Mouse (Mus musculus) frontal cortex, postnatal 14 days (tissue): ENCODE data around the gene Cachd1.

ENCODE experiments used
- DNase-seq, 2 experiments: peaks; one replicate each; pipeline ENCODE4 v3.0.0; 2022; ENCODE audit warnings: low spot score in 2 of 2

Gene Cachd1

DNA sequence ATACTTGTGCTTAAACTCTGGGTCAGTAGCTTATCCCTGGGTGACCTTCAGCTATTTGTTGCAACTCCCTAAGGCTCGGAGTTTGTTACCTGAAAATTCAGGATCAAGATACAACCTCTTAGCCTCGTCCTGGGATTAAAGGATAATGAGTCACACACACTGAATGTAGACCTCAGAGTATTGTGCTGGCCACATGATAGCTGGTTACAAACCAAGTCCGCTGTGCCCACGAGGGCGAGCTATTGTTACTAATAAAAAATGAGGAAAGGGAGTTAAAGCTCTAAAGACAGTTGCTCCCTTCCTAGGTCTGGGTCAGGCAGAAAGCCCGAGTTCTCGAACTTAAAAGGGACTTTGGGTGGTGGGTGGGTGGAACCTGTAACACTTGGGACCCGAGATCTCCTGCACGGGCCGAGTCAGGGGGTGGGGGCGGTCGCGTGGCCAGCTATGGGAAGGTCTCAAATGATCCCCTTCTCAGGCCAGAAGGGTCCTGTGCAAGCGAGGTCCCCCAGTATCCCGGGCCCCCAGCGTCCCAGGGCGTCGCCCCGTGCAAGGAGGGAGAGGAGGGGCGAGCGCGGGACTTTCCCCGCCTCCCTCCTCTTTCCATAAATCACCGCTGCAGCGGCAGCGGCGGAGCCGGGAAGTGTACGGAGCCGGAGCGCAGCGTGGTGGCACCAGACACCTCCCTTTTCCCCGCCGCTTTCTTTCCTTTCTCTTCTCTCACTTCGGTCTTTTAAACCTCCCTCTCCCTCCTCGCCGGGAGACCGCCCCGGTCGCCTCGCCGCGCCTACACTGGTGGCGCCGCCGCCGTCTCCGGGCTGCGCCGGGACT is at the start of gene Cachd1:
Gene Cachd1 (plus strand): TSS at position 633 of the 828 bp plus-strand sequence.
- DNase-seq = peak; percentile 25 to 42

DNA sequence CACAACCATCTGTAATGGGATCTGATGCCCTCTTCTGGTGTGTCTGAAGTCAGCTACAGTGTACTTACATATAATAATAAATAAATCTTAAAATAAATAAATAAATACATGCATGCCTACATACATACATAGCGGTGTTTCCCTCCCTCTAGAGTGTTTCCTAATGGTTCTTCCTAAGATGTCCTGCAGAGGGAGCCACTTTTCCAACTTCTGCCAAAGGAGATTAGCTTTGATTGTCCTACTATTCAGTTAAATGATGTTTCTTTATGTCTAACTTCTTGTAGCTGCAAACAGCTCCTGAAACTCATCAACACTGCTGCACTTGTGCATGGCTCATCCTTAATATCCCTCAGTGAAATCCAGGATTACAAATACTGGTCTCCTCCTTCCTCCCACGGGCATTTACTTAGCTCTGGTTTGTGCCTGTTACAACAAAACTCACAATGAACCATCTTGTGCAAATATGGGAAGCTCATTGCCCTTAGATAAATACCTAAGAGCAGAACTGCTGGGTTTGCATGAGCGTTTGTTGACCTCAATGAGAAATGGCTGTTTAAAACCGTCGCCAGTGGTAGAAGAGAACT is 47.5 kb upstream of the Cachd1 start:
- no peak for DNase-seq

DNA sequence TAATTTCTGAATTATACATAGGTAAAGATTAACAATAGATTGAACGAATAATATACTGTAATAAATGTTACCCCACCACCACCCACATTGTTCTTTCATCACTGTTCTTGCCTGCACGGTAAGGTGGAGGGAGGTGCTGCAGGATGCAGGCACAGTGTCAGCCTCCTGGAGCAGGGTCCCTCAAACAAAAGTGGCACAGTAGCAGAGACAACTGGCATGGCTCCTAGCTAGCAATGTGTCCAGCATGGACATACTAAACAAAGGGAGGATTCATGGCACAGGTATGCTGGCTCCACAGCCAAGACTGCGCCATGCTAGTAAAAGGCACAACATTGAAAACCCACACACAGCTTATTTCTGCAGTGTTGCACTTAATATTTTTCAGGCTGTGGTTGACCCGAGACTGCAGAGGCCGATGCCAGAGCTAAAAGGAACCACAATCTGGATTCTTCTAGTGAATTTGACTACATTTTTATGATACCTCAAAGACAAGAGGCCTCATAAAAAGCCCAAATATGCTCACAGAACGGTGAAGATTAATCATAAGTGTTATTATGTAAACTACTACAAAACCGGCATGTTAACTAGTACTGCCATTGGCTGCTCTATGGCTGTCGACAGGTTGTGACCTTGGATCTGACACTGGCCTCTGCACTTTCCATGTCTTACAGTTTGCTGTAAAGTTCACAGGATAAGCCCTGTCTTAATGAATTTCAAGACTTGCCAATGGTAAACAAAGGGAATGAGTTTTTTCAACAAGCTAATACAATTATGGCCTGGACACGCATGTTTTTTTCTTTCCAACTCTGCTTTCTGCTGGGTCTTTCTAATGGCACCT is 41.2 kb upstream of the Cachd1 start:
- DNase-seq = no peak

DNA sequence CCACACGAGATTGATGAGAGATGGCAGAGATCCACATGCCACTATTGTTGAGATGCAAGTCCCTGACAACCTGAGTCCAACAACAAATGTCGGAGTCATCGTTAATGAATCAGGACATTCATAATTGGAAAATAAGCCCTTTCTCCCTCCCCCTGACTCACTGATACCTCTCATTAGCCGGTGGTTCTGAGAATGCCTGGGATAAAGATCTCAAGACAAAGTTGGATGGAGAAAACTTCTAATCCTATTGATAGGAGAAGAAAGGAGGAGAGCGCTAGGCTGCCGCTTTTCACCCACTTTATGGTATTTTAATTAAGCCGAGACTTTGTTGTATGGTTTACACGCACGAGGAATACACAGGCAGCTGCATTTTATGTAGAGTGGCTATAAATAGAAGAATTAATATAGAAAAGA is 40.5 kb upstream of the Cachd1 start:
- DNase-seq = no peak

DNA sequence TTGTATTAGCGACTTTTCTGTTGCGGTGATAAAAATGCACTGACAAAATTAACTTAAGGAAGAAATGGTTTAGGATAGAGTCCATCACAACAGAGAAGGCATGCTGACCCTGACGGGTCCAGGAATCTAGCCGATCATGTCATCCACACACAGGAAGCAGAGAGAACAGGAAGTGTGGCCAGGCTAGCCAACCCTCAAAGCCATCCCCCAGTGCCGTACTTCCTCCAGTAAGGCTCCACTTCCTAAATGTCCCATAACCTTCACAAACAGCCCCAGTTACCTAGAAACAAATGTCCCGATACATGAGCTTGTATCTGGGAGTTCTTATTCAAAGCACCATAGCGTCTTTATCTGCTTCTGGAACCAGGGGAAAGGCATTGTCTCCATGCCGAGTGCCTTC is 32.9 kb upstream of the Cachd1 start:
- DNase-seq = no peak

DNA sequence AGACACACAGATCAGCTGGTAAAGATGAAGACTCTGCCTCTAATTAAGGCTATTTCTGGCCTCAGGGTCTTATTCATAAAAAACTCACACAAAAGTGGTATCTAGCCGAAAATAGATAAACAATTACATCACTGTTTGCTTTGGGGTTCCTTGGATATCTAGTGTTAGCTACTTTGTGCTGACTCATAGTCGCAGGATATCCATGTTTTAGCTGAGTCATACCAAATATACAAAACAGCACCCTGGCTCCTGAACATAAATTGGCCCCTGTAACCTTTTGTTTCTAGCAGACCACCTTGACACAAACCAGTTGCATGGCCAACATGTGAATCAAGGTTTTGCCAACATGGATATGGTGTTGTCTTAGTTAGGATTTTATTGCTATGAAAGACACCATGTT is 24.2 kb upstream of the Cachd1 start:
- no peak for DNase-seq

DNA sequence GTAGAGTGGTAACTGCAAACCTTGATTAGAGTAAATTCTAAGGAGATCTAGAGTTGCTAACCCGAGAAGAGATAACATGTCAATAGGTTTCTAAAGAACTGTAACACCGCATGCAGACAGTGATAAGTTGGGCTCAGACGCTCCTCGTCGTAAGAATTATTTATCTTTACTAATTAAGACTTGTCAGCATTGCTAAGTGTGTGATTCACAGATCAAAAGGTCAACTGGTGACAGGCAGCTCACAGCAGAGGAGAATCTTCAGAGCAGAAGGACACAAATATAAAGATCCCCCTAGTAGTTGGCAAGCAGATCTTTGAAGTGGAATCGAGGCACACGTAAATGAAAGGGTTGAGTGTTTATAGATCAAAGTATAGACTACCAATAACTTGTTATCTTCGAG is 20.8 kb upstream of the Cachd1 start:
- DNase-seq = no peak

DNA sequence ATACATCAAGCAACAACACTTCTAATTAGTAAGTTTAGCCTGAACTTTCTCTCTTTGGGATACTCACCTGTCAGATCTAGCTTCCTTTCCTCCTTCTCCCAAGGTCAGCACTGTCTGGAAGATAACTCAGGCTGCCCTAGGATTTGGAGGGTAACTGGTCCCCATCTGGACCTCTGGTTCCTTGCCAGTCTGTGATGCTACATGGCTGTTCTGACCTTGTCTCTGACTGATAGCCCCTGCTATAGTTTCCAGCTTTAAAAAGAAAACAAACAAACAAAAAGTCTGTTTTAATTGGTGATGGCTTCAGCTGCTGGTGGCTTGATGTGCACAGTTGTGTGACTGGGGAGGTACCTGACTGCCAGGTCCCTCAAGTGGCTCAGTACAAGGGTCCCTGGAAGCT is 20.0 kb upstream of the Cachd1 start:
- DNase-seq = no peak

DNA sequence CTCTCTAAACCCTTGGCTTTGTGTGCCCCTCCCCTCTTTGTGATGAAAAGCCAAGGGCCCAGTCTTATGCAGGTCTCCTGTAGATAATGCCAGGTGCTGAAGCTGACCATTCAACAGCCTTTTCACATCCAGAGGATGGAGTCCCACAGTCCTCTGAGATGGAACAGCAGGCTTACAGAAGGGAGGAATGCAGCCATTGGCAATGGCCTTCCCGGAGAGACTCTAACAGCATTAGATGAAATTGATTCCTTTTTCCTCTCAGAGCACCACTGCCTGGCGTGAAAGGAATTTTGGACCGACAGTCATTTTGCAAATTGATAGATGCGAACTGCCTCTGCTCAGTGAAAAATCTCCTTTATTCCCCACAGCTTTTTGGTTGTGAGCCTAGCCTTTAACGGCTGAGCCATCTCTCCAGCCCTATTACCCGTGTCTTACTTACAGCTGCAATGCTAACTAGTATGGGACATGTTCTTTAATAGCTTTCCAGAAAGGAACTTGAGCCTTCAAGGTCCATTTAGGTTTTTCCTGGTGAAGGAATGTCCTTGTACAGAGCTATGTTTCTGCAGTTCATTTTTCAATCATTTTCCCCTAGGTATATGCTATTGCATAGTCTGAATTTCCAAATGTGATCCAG is 18.1 kb upstream of the Cachd1 start:
- DNase-seq = no peak

DNA sequence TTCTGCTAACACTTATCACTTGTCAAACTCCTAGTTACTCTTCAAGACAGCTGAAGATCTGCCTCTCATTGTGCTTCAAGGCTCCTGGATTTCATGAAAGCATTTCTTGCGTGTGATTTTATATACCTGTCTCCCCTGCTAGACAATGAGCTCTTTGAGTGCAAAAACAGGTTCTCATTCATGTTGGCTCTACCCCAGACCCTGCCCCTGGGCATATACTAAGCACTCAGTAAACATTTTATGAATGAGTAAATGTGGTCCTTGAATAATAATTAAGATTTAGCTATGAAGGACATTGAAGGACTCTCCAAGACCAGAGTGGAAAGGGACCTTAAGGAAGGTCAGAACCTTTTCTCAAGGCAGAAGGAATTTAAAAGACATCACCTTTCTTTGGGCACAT is 16.9 kb upstream of the Cachd1 start:
- DNase-seq = no peak

DNA sequence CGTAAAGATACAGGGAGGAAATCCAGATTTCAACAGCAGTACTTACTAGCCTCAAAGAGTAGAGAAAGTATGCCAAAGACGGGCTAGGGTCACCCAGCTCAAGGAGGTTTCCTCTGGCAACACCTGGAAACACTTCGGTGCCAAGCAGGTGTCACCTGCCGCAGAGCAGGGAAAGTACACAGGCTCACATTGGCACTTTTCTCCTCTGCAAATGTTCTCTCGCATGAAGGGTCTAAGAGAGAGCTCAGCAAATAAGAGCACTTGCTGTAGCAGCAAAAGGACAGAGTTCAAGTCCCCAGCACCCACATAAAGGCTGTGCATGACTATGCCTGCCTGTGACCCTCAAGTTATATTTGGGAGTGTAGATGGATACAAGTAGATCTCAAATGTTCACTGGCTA is 16.1 kb upstream of the Cachd1 start:
- DNase-seq = no peak

DNA sequence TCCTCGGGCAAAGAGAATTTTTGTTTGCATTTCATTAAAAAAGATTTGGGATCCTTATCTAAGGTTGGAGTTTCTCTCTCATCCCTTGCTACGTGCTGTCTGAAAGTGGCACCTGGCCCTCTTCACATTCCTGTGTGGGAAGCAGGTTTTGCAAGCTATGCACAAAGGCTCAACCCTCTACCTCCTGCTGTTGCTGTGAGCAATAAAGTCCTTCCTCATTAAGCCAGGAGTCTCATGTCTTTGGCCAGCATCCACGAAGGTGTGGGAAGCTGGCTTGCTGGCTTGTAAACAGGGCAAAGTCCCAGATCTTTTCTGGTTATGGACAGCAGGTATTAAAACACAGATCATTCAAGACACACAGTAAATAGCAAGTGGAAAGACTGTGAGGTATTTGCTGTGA is 7.9 kb upstream of the Cachd1 start:
- no peak for DNase-seq

DNA sequence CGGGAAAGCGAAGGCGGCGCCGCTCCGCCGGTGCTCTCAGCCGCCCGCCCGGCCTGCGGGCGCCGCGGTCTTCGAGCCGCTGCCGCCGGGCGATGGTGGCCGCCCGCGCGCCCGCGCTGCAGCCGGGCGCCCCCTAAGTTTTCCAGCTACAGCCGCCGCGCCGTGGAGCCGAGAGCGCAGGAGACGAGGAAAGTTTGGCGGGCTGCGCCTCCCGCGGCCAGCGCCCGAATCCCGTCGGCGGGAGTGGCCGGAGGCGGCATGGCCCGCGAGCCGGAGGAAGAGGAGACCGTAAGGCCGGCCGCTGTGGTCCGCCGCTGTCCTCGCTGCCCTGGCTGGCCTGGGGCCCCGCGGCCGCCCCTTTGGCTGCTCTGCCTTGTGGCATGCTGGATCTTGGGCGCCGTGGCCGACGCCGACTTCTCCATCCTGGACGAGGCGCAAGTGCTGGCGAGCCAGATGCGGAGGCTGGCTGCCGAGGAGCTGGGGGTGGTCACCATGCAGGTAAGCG is 448 bp downstream of the Cachd1 start:
- DNase-seq = peak in 1 of 2 experiments; percentile 19

DNA sequence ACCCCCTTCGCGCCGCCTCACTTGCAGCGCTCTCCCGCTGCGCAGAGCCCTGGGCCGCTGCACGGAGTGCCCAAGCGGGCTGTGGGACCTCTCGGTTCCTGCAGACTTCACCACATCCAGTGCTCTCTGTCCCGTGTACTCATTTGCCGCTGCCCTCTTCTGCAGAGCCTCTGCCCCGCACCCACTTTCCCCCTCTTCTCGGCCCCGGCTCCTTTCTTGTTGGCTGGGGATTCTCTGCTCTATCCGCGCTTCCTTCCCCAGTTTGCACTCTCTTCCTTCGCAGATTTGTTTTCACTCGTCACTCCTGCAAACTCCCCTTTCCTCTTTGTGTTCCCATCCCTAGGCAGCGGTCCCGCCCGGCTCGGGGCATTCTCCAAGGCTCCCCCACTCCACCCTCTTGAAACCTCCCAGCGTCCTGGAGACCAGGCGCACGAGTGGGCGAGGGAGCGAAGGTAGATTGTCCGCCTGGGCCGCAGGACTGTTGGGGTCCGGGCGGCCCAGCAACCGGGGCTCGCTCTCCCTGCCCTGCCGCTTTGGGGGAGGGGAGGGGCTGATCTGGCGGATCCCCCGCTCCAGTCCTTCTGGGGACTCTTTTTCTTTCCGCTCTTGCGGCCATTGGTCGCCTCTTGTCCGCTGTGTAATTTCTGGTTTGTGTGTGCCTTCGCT is 1.0 kb downstream of the Cachd1 start:
- peak in 1 of 2 experiments; percentile 17 for DNase-seq

DNA sequence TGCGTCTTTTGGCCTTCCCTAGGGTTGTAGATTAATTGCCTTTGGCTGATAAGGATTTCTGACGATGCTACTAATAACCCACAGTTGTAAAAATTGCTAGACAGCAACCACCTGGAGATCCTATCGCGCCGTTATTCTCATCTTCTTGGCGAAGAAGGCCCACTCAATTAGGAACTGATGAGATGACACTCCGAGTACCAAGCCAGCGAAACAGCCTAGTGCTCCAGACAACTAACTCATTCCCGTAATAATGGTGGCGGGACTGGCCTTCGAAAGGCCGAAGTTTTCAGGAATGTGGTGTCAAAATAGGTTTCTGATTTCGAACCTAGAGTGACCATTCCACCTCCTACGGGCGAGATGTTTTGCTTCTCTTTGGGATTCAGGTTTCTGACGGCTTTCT is 1.6 kb downstream of the Cachd1 start:
- no peak for DNase-seq

DNA sequence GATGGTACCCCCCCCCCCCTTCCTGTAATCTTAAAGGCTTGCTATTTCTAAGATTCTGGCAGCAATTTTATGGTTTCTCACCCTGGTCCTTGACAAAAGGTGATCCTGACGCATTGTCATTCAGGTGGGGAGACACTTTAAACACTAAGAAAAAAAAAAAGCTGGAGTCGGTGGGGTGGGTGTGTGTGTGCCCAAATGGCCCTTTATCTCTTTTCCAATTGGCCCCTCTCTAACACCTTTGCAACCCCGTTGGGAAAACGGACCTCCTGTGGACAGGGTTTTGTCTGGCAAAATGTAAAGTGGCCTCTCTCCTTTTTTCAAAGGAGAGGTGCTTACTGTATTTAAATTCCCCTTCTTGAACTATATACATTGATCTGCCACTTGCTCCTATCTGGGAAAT is 2.5 kb downstream of the Cachd1 start:
- no peak for DNase-seq

DNA sequence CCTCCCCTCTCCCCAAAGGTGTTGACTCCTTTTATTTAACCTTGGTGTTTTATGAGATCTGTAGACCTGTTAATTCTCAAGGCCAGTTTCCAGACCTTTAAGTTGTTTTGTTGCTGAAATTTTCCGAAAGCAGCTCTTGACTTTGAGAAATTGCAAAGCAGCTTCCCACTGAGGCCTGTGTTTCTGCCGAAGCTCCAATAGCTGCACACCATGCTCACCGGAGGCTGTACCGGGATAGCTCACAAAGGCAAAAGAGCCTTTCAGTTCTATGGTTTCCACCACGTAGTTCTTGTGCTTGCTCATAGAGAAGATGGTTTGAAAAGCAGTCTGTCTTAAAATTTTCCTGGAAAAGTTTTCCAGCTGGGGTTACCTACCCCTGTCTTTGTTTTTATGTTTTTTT is 3.2 kb downstream of the Cachd1 start:
- no peak for DNase-seq

DNA sequence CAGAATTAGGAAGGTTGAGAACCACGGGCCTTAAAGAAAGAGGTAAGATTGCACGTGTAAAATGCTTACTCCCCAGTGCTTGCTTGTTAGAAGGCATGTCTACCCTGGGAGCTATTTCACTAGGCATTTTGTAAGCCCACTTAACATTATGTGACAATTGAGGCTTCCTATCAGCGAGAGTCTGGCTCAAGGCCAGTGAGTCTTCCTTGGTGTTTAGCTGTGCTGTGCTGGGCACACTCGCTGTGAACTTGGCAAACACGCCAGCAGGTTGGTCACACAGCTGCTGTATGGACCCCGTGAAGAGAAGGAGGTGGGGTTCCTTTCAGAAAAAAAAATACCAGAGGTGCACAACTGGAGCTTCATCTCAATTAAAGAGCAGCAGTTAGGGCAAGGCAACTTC is 4.4 kb downstream of the Cachd1 start:
- no peak for DNase-seq

DNA sequence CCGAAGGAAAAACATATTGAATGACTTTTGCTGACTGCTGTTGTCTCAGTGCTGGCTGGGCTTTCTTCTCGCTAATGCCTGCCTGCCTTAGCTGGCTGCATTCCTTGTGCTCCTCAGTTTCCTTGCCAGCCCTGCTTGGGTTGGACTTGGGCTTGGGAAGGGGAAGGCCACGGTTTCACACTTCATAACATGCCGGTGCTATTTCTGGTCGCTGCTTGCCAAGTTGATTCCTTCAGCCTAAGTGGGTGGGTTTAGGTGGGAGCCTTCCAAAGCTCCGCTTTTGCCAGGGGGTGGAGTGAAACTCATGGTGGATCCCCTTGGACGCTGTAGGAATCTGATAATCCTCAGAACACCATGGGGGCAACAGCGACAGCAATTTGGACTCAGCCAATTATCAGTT is 5.9 kb downstream of the Cachd1 start:
- no peak for DNase-seq

DNA sequence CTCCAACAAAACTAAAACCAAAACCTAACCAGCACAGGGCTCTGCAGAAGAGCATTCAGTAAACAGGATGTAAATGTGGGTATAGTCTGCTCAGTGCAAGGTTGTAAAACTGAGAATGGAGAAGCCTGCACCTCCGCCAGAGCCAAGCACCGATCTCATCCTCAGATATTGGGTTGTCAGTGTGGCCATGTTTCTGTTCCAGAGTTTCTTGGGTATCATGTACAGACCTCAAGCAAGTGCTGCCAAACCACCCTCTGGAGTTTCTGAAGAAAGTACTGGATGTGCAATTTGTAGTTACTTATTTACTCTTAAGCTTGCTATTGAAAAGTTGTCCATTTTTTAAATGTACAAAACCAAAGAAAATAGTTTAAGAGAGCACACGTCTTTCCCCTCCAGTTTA is 6.4 kb downstream of the Cachd1 start:
- no peak for DNase-seq

DNA sequence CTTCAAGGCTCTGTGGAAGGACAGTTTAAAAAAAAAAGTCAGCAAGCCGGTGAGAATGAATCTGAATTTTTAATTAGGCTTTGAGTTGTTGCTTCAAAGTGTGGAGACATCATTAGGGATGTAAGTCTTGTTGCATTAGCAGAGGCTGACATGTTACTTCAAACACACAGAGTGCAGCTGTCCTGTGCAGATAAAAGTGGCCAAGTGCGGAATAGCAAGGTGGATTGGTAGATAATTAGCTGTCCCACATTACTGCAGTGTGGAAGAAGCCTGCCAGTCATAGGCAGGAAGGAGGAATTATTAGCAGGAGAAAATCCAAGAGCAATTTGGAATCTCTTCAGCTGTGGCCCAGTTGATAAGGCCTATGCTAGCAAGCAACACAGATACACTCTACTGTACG is 10.7 kb downstream of the Cachd1 start:
- DNase-seq = no peak

DNA sequence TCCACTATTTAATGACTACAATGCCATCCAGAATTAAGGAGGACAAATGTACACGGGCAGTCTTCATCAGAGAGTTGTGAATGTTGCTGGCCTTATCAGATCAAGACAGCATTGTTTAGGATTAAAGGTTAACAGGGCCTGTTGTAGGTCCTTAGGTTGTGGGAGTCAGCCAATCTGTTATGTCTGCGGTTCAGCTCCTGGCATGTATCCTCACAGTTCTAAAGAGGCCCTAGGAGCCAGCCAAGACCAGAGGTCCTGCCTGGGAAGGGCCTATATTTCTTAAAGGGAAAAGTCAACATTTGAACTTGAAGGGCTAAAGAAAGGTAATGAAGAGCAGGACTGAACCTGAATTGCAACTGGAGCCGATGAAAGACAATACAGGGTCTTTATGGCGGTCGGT is 13.7 kb downstream of the Cachd1 start:
- no peak for DNase-seq
